ENCODE assay signal across 8 mouse cellular contexts in the genomic region with DNA sequence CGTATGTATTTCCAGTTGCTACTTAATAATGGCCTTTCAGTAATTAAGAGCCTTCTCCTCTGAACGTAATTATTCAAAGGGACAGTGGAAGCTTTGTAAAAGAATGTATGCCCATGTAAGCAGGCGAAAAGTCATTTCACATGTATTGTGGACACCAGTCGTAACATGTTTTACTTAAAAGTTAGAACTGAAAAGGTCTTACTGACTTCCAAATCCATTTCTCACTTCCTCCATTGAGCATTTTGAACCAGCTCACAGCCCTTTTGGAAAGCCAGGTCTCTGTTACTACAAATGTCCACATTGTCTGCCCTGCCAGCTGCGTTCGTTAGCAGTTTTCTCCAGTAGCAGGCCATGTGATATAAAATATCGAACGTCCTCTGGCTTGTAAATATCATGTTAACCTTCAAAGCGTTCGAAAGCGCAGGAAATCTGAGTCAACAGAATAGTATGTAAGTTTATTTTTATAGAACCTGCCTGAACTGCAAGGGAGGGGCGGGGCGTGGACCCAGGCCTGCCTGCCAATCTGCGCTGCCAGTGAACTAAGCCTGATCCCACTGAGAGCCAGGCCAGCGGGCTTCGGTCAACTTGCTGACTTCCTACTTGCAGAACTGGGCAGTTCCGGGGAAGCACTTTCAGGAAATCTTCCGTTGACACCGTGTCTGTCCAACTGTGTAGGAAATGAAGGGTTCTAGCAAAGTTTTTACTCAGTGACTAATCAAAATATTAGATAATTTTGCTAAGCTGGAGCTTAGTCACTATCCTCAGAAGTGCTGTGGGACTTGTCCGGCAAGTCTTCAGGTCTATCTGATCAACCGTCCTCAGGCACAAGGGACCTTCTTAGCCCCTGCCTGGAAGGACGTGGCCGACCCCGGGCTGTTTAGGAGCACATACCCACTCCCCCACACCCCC. TPM values are rescaled to one million over a fixed set of nuclear protein-coding genes. Genes with fewer than 3 reads are reported as not detected.
DNase-seq lines count a peak whose midpoint lies in the region; ATAC-seq and TF ChIP-seq lines count a peak whose summit lies in the region.

No protein-coding gene starts in this region.

- no peaks in the 10 kb centered on the region for H3K9me3 ChIP-seq in midbrain, embryonic 15.5 days

- no peak overlapping the region for H3K9ac ChIP-seq in midbrain, embryonic 15.5 days

- no peaks in the 10 kb centered on the region; the same call in 1 of the 2 replicates for H3K4me1 ChIP-seq in bone marrow, adult 2 months (ENCODE audit: control insufficient read depth, insufficient read depth, low read length)
- H3K4me1 ChIP-seq in midbrain, embryonic 15.5 days, result no peaks in the 10 kb centered on the region

- no peaks in the 10 kb centered on the region for H3K27me3 ChIP-seq in midbrain, embryonic 15.5 days (replicated peaks)

- no peak for ATAC-seq in midbrain, embryonic 15.5 days (replicated peaks)

- H3K27ac ChIP-seq in bone marrow, adult 2 months (ENCODE audit: control insufficient read depth, insufficient read depth, low read depth, low read length, poor library complexity), result peak overlapping the region; percentile 57
- H3K27ac ChIP-seq in midbrain, embryonic 15.5 days, result no peak overlapping the region

- TF ChIP-seq CTCF in bone marrow, adult 2 months (IDR thresholded peaks at IDR 0.05; ENCODE audit: control insufficient read depth, insufficient read depth, low read length), result no peak

- intact Hi-C loops in heart, postnatal 36 days (cut with DNase I), result no loop called here

- no peak overlapping the region for H3K4me3 ChIP-seq in bone marrow, adult 2 months (replicated peaks; ENCODE audit: control insufficient read depth, low read depth, low read length)
- H3K4me3 ChIP-seq in midbrain, embryonic 15.5 days, result no peak overlapping the region

- no peaks in the 10 kb centered on the region for H3K36me3 ChIP-seq in midbrain, embryonic 15.5 days (replicated peaks)

- no peak for TF ChIP-seq POLR2A in bone marrow, adult 2 months (IDR thresholded peaks at IDR 0.05; ENCODE audit: borderline replicate concordance, control insufficient read depth, low read depth, low read length)

- no peak overlapping the region for H3K4me2 ChIP-seq in midbrain, embryonic 15.5 days

- WGBS in bone marrow, adult 2 months, result 19% methylated on average over 24 of the region's 24 CpGs
- WGBS in midbrain, embryonic 15.5 days, result 84% methylated on average over 24 of the region's 24 CpGs

- peak; percentile 39 for DNase-seq in 416B (ENCODE audit: low read depth)
- peak; percentile 34 to 40 for DNase-seq in heart, postnatal 36 days
- DNase-seq in lung, postnatal 10 days, result peak; percentile 27
- peak; percentile 60 to 77 for DNase-seq in urinary bladder, postnatal 4 days (ENCODE audit: low spot score in 2 of 2)
- DNase-seq in spleen, postnatal 14 days (ENCODE audit: low spot score in 2 of 2), result no peak
- DNase-seq in right cerebral cortex, postnatal 4 days, result no peak

RNA-seq across cellular contexts. Expression of a gene that starts 9.5 kb away (rescaled TPM):
- 2.9 and 5.7 TPM in 2 replicates for polyA plus RNA-seq in bone marrow, adult 2 months (2011; ENCODE audit: insufficient read depth, insufficient read length, low replicate concordance, missing spikeins)
- total RNA-seq in heart, postnatal 36 days (2021), result 1 to 10 TPM in 1 of 2 experiments, under 1 TPM in 1; 0.76 to 1.4 TPM
- polyA plus RNA-seq in midbrain, embryonic 15.5 days (2015; fragmentation: Nextera tagmentation; extraction: Ambion mirVana), result 0.31 and 0.46 TPM in 2 replicates

Comparison
In these comparisons a context has a peak if more than half of its experiments do, and no peak if none do; other contexts are left out.
1. DNase-seq: peak in 416B (single experiment), heart, postnatal 36 days (2 of 2), lung, postnatal 10 days (single experiment) and urinary bladder, postnatal 4 days (2 of 2); none in spleen, postnatal 14 days (0 of 2) and right cerebral cortex, postnatal 4 days (single experiment).